Mouse (Mus musculus): Measurements from ENCODE around the gene Klhl3. TPM values are rescaled to one million over a fixed set of nuclear protein-coding genes. Genes with fewer than 3 reads are reported as not detected.

The Klhl3 gene
- polyA plus RNA-seq, 1 experiment from 2014 or later, result 1.8 TPM

- 83% methylated on average over 2 of the region's 2 CpGs for WGBS
- no peak overlapping the region for H3K27ac ChIP-seq (replicated peaks)
- H3K27me3 ChIP-seq (replicated peaks; ENCODE audit: low read depth, poor library complexity, severe bottlenecking), result no peaks in the 10 kb centered on the region
- no peaks in the 10 kb centered on the region for H3K9me3 ChIP-seq
- no peaks in the 10 kb centered on the region for H3K4me1 ChIP-seq
- H3K36me3 ChIP-seq (replicated peaks), result no peaks in the 10 kb centered on the region
- no peak for DNase-seq (ENCODE audit: low spot score)
- no peak overlapping the region for H3K4me3 ChIP-seq
These were observed 153.1 kb downstream of the Klhl3 start for GRCm38 (mm10) chr13:57960254-57960653.

GRCm38 (mm10) chr13:57959806-57960205, 153.6 kb downstream of the Klhl3 start:
- no peak for DNase-seq (ENCODE audit: low spot score)
- Histone ChIP-seq H3K4me3 (no peak overlapping the region), H3K9me3 (no peaks in the 10 kb centered on the region), H3K27me3 (replicated peaks; ENCODE audit: low read depth, poor library complexity, severe bottlenecking) (no peaks in the 10 kb centered on the region), H3K27ac (replicated peaks) (no peak overlapping the region), H3K4me1 (no peaks in the 10 kb centered on the region), H3K36me3 (replicated peaks) (no peaks in the 10 kb centered on the region)
- 88% methylated on average over 5 of the region's 5 CpGs for WGBS

MicroRNAs encoded within 50 kb of the gene (microRNA counts, 519-probe panel; counts per million panel counts)
- microRNA mmu-miR-874, result 188 counts per million, percentile 57 among the panel's probes with 10 or more counts

Small RNA genes within 50 kb of the gene (microRNA-seq; reads per million reads assigned to microRNA genes)
- 94.2 reads per million, percentile 49 among the genes with 10 or more reads in this experiment for gene Mir874

Other genes with a start within 250 kb of the Klhl3 start
- gene Spock1, start 205.3 kb downstream of the Klhl3 start, polyA plus RNA-seq (2016; fragmentation: Nextera tagmentation; extraction: Ambion mirVana), result 2.9 and 4.0 TPM in 2 replicates
- 44.5 and 52.5 TPM in 2 replicates for gene Hnrnpa0, start 15.0 kb upstream of the Klhl3 start, polyA plus RNA-seq (2016; fragmentation: Nextera tagmentation; extraction: Ambion mirVana)
- gene Idnk, start 44.1 kb upstream of the Klhl3 start, polyA plus RNA-seq (2016; fragmentation: Nextera tagmentation; extraction: Ambion mirVana), result 43.2 and 43.3 TPM in 2 replicates
- gene Ubqln1, start 102.1 kb upstream of the Klhl3 start, polyA plus RNA-seq (2016; fragmentation: Nextera tagmentation; extraction: Ambion mirVana), result 135 and 144 TPM in 2 replicates
- 17.5 and 18.4 TPM in 2 replicates for gene Gkap1, start 162.1 kb upstream of the Klhl3 start, polyA plus RNA-seq (2016; fragmentation: Nextera tagmentation; extraction: Ambion mirVana)
- 0.73 and 0.86 TPM in 2 replicates for gene Kif27, start 245.5 kb upstream of the Klhl3 start, polyA plus RNA-seq (2016; fragmentation: Nextera tagmentation; extraction: Ambion mirVana)

Data from embryonic facial prominence, embryonic 10.5 days (tissue).